Mouse (Mus musculus): Measurements from ENCODE around the gene Csf1. TPM values are rescaled to one million over a fixed set of nuclear protein-coding genes. Genes with fewer than 3 reads are reported as not detected.
"Not testable (repeated sequence)": the region's sequence is repeated elsewhere in the genome, so short reads cannot be mapped to it uniquely, and the experiment has no call there.

Csf1 gene
- polyA plus RNA-seq, 1 experiment from 2014 or later: 9.2 TPM

- no peak for ATAC-seq
- no peak overlapping the region for H3K9ac ChIP-seq (ENCODE audit: low read depth, low read length)
- TF ChIP-seq CTCF (IDR thresholded peaks at IDR 0.05; ENCODE audit: low read depth): no peak
- H3K4me2 ChIP-seq (replicated peaks; ENCODE audit: low read depth): no peak overlapping the region
- no peaks in the 10 kb centered on the region for H3K27me3 ChIP-seq (replicated peaks; ENCODE audit: control insufficient read depth, insufficient read depth, low read length)
- H3K9me3 ChIP-seq (ENCODE audit: control insufficient read depth): no peaks in the 10 kb centered on the region
- peaks cover 5% of the 10 kb centered on the region; the same call in 1 of the 2 replicates for H3K4me1 ChIP-seq (replicated peaks; ENCODE audit: control insufficient read depth, insufficient read depth, low read length)
- no peak overlapping the region for H3K4me3 ChIP-seq (ENCODE audit: low read depth, low read length)
- WGBS: 30% methylated on average over 6 of the region's 6 CpGs
- no peak overlapping the region; the same call in 1 of the 2 replicates for H3K27ac ChIP-seq (ENCODE audit: low read depth, low read length)
- no peaks in the 10 kb centered on the region for H3K36me3 ChIP-seq (ENCODE audit: control insufficient read depth, insufficient read depth)
Observed at GRCm38 (mm10) chr3:107740578-107741207, 19.6 kb downstream of the Csf1 start.

- peaks cover 5% of the 10 kb centered on the region; the same call in 1 of the 2 replicates for H3K4me1 ChIP-seq (replicated peaks; ENCODE audit: control insufficient read depth, insufficient read depth, low read length)
- no peak for ATAC-seq
Observed at GRCm38 (mm10) chr3:107739966-107740365, 20.3 kb downstream of the Csf1 start.

GRCm38 (mm10) chr3:107739456-107739855, 20.8 kb downstream of the Csf1 start:
- WGBS: 75% methylated on average over 3 of the region's 3 CpGs
- Histone ChIP-seq H3K4me1 (replicated peaks; ENCODE audit: control insufficient read depth, insufficient read depth, low read length) (peaks cover 5% of the 10 kb centered on the region; the same call in 1 of the 2 replicates), H3K27me3 (replicated peaks; ENCODE audit: control insufficient read depth, insufficient read depth, low read length) (no peaks in the 10 kb centered on the region), H3K4me2 (replicated peaks; ENCODE audit: low read depth) (no peak overlapping the region), H3K9me3 (ENCODE audit: control insufficient read depth) (no peaks in the 10 kb centered on the region), H3K27ac (ENCODE audit: low read depth, low read length) (no peak overlapping the region), H3K9ac (ENCODE audit: low read depth, low read length) (no peak overlapping the region), H3K4me3 (ENCODE audit: low read depth, low read length) (no peak overlapping the region), H3K36me3 (ENCODE audit: control insufficient read depth, insufficient read depth) (no peaks in the 10 kb centered on the region)
- no peak for TF ChIP-seq CTCF (IDR thresholded peaks at IDR 0.05; ENCODE audit: low read depth)
- ATAC-seq: no peak

More at GRCm38 (mm10) chr3:107739966-107740365, 20.3 kb downstream of the Csf1 start:
- 91% methylated on average over 2 of the region's 2 CpGs for WGBS
- Histone ChIP-seq H3K36me3 (ENCODE audit: control insufficient read depth, insufficient read depth) (no peaks in the 10 kb centered on the region), H3K27ac (ENCODE audit: low read depth, low read length) (no peak overlapping the region), H3K27me3 (replicated peaks; ENCODE audit: control insufficient read depth, insufficient read depth, low read length) (no peaks in the 10 kb centered on the region), H3K9ac (ENCODE audit: low read depth, low read length) (no peak overlapping the region), H3K4me2 (replicated peaks; ENCODE audit: low read depth) (no peak overlapping the region), H3K4me3 (ENCODE audit: low read depth, low read length) (no peak overlapping the region), H3K9me3 (ENCODE audit: control insufficient read depth) (no peaks in the 10 kb centered on the region)
- TF ChIP-seq CTCF (IDR thresholded peaks at IDR 0.05; ENCODE audit: low read depth): no peak

- Histone ChIP-seq H3K4me3 (ENCODE audit: low read depth, low read length) (no peak overlapping the region), H3K27ac (ENCODE audit: low read depth, low read length) (no peak overlapping the region), H3K36me3 (ENCODE audit: control insufficient read depth, insufficient read depth) (no peaks in the 10 kb centered on the region), H3K27me3 (replicated peaks; ENCODE audit: control insufficient read depth, insufficient read depth, low read length) (no peaks in the 10 kb centered on the region), H3K4me1 (replicated peaks; ENCODE audit: control insufficient read depth, insufficient read depth, low read length) (peaks cover 5% of the 10 kb centered on the region; the same call in 1 of the 2 replicates), H3K4me2 (replicated peaks; ENCODE audit: low read depth) (no peak overlapping the region), H3K9me3 (ENCODE audit: control insufficient read depth) (no peaks in the 10 kb centered on the region), H3K9ac (ENCODE audit: low read depth, low read length) (no peak overlapping the region)
- no peak for ATAC-seq
- 86% methylated on average over 1 of the region's 1 CpGs for WGBS
- TF ChIP-seq CTCF (IDR thresholded peaks at IDR 0.05; ENCODE audit: low read depth): 0 out of 2 replicates have a peak, but pooled peaks have one; percentile 11
Observed at GRCm38 (mm10) chr3:107738620-107739019, 21.6 kb downstream of the Csf1 start.

GRCm38 (mm10) chr3:107737609-107738190, 22.6 kb downstream of the Csf1 start:
- Histone ChIP-seq H3K27me3 (replicated peaks; ENCODE audit: control insufficient read depth, insufficient read depth, low read length) (no peaks in the 10 kb centered on the region), H3K4me1 (replicated peaks; ENCODE audit: control insufficient read depth, insufficient read depth, low read length) (peaks cover 5% of the 10 kb centered on the region; the same call in 1 of the 2 replicates), H3K4me2 (replicated peaks; ENCODE audit: low read depth) (no peak overlapping the region), H3K27ac (ENCODE audit: low read depth, low read length) (no peak overlapping the region), H3K9me3 (ENCODE audit: control insufficient read depth) (no peaks in the 10 kb centered on the region), H3K4me3 (ENCODE audit: low read depth, low read length) (no peak overlapping the region), H3K9ac (ENCODE audit: low read depth, low read length) (no peak overlapping the region), H3K36me3 (ENCODE audit: control insufficient read depth, insufficient read depth) (no peaks in the 10 kb centered on the region)
- WGBS: 79% methylated on average over 1 of the region's 1 CpGs
- TF ChIP-seq CTCF (IDR thresholded peaks at IDR 0.05; ENCODE audit: low read depth): no peak
- no peak for ATAC-seq

- not testable (repeated sequence) for H3K27ac ChIP-seq (ENCODE audit: low read depth, low read length); H3K9ac ChIP-seq (ENCODE audit: low read depth, low read length); H3K4me1 ChIP-seq (replicated peaks; ENCODE audit: control insufficient read depth, insufficient read depth, low read length); H3K27me3 ChIP-seq (replicated peaks; ENCODE audit: control insufficient read depth, insufficient read depth, low read length); H3K36me3 ChIP-seq (ENCODE audit: control insufficient read depth, insufficient read depth); H3K4me2 ChIP-seq (replicated peaks; ENCODE audit: low read depth); ATAC-seq; H3K9me3 ChIP-seq (ENCODE audit: control insufficient read depth); H3K4me3 ChIP-seq (ENCODE audit: low read depth, low read length)
- 95% methylated on average over 13 of the region's 13 CpGs for WGBS
Observed at GRCm38 (mm10) chr3:107735620-107736019, 24.6 kb downstream of the Csf1 start.

All from intestine, postnatal 0 days (tissue).